Mouse (Mus musculus) fat pad, adult 2 months (tissue): Measurements from ENCODE around the gene Tcf12.

Experiments
- DNase-seq: peaks from one replicate; pipeline ENCODE4 v3.0.0-alpha.2; 2011; ENCODE audit warnings: low read depth, low spot score; ENCODE audit errors: extremely low read depth

Tcf12 gene

DNA sequence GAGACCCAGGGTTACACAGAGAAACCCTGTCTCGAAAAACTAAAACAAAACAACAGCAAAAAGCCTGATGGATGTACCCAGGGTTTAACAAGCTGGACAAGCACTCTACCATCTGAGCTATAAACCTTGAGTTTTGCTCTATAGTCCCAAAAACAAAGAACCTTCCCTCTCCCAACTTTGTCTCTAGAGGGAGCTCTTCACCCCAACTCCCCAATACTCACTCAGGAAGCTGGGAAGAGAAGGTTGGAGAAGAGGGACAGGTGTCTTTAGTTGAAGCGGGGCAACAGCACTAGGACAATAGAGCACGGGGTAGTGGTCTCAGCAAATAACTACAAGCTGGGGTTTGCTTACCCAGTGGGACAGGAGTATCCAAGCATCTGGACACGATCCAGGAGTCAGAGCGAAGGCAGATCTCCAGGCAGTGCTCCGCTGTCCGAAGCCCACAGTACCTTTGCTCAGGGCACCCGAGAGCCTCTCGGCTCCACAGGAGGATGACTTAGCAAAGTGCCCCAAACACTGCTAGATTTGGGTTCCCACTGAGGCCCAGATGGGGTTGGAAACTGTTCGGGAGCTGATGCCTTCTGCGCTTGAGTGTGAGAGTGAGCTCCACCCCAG lies 302.9 kb downstream of the Tcf12 start:
- no peak for DNase-seq

DNA sequence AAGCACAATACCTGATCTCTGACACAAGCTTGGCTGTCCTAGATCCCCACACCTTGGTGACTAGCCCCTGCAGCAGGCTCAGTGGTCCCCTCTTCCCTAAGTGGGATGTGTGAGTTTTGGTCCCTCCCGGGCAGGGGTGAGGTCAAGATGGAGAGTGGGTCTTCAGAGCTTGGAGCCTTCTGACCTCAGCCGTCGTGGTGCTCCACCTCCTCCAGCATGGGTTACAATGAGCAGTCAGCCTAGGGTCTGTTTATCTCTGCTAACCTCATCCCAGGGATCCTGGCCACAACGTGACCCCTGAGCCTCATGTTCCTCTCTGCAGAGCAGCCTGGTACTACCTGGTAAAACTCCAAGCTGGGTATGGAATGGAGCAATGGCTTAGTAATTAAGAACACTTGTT lies 303.9 kb downstream of the Tcf12 start:
- DNase-seq, result no peak

DNA sequence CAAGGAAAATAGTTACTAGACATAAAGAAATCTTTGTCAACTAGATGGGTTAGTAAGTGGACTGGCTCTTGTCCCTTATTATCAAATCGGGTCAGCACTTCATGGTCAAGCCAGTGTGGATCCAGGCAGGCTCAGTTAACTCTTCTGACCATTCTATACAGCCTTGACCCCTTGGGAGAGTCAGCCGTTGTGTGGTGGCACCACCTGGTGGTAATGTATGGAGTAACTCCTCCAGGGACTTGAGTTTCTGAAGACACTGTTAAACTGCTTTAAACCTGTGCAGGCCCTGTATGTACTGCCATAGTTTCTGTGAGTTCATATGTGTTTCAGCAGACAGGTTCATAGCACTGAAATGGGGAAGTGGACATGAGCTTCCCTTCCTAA lies 305.3 kb downstream of the Tcf12 start:
- DNase-seq, result no peak

DNA sequence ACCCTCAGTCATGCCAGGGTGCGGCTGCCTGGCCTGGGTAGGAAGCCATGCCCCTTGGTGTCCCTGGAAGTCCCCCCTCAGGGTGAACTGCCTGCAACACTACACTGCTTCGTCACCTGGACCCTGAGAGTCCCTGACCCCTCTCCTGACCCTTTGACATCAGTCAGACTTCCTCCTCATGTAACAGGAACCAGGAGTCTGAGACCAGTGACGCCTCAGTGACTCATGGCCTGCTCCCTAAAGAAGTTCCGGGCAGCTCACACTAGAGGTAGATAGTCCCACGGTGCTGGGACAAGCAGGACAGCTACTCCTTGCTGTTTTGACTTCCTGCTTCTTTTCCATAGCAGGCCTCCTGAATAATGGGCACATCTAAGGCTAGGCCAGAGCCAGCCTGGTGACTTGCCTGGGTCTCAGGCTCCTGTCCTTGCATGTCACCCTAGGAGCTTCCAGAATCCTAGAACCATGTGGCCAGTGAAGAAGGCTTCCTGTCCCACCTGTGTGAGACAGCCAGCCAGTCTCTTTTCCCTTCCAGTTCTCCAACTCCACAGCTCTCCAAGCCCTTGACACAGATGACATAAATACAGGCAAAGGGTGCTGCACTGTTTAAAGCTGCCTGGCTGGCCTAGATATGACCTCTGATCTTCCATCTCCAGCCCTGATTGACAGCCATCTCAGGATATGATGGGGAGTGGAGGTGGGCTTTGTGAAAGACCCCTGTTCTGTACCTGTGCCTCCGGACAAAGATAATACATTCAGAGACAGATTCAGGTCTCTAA lies 305.8 kb downstream of the Tcf12 start:
- DNase-seq, result no peak

DNA sequence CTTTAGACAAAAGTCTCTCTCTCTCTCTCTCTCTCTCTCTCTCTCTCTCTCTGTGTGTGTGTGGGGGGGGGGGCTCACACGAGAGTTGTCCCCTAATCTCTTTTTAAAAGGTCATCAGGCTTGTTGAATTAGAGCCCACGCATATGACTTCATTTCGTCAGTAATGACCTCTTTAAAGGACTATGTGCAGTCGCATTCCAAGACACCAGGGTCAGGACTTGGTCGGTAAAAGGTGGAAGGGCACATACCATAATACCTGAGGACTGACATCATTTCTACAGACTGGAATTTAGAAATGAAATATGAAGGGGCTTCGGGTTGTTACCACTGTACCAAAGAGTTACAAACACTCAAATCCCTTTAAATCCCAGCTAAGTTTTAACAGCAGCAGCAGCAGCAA lies 307.6 kb downstream of the Tcf12 start:
- no peak for DNase-seq

DNA sequence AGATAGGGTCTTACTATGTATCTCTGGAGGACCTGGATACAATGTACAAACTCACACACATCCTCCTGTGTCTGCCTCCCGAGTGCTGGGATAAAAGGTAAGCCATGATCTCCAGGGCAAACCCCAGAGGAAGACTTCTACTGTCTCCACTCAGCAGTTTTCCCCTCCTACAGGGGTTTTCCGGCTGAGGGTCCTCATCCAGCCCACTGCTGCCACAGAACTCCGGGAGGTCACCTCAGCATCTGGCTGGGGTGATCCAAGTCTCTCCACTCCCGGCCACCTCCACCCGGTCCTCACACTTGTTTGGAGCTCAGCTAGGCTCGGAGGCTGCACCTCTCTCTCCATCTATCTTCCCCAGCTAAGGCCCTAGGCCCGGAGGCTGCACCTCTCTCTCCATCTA lies 308.4 kb downstream of the Tcf12 start:
- DNase-seq, result no peak

DNA sequence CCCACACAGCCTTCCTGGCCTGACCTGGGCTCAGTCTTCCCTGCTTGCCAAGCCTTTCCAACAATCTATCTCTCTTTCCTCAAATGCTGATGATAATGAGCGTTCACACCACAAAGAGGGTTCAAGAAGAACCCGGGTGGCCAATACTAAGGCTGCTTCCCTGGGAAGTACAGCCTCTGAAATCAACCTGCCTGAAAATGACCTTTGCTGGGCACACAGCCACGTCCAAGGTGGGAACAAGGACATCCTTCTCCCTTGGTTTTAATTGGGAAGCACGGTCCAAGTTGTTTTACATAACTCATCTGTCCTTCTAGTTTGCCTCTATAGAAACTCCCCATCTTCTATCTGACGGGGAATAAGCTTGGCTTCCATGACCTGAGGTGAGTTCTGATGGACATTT lies 312.1 kb downstream of the Tcf12 start:
- DNase-seq, result no peak

DNA sequence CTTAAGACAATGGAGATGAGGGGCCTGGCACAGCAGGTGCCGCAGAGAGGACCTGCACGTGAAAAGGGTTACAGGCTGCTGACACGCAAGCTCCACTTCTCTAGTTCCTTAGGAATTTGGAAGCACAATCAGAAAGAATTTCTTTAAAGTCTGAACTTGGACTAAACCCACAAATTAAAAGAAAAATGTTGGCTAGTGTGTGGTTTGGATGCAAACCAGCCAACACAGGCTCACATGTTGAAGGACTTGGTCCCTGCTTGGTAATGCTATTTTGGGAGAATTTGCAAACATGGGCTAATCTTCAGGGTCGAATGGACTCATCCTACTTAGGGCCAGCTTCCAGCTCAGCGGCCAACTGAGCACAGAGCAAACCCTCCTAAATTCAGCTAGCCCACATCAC lies 313.5 kb downstream of the Tcf12 start:
- DNase-seq, result no peak
